Mouse (Mus musculus) cerebellum, adult 2 months (tissue): ENCODE measurements around the gene Umps.

Experiments used
- CTCF ChIP-seq: fragments of 200-500 bp; IDR thresholded peaks from 2 replicates; pipeline ENCODE4 v1.5.1; 2011; ENCODE audit warnings: low read depth, mild to moderate bottlenecking, control low read depth, low read length, moderate library complexity, borderline replicate concordance; ENCODE audit not compliant: insufficient read depth
- POLR2A ChIP-seq: fragments of 200-500 bp; IDR thresholded peaks from 2 replicates; pipeline ENCODE4 v1.6.1; 2011; ENCODE audit warnings: low read length, control low read depth, borderline replicate concordance; ENCODE audit not compliant: insufficient read depth

GRCm38 (mm10) chr16:33940095-33940494 lies 26.7 kb downstream of the Umps start:
- TF ChIP-seq CTCF (no peak), POLR2A (no peak)
